Mouse (Mus musculus) ES-E14 (cell line): ENCODE measurements around the gene Vmn1r206. TPM values are rescaled to one million over a fixed set of nuclear protein-coding genes. Genes with fewer than 3 reads are reported as not detected.
A peak's percentile ranks its signal among the peaks of the same experiment; 100 is the strongest.
"Not testable (repeated sequence)": the region's sequence is repeated elsewhere in the genome, so short reads cannot be mapped to it uniquely, and the experiment has no call there.

Experiments used
- DNase-seq: peaks from one replicate; pipeline ENCODE4 v3.0.0-alpha.2; 2013; ENCODE audit warnings: low read depth, low spot score
- H3K27ac ChIP-seq: 2 replicates; pipeline ENCODE4 v1.5.1; 2012; ENCODE audit warnings: low read depth, mild to moderate bottlenecking, low read length, moderate library complexity, mixed read lengths; ENCODE audit not compliant: poor library complexity, insufficient read depth, severe bottlenecking
- H3K36me3 ChIP-seq: 2 replicates; pipeline ENCODE4 v1.6.1; 2012; ENCODE audit warnings: mild to moderate bottlenecking, low read length, moderate library complexity, mixed read lengths; ENCODE audit not compliant: control insufficient read depth, poor library complexity, insufficient read depth, severe bottlenecking
- H3K4me1 ChIP-seq, 2 experiments: fragments of 150-350 bp in 1 of 2; sonication (generic) in 1 of 2; 2 replicates each; pipeline ENCODE4 v1.6.1; 2012; ENCODE audit warnings: low read length in 2 of 2, mild to moderate bottlenecking in 1 of 2, mixed read lengths in 1 of 2; ENCODE audit not compliant: control insufficient read depth in 2 of 2, insufficient read depth in 2 of 2, poor library complexity in 1 of 2
- H3K4me3 ChIP-seq, 2 experiments: fragments of 150-350 bp in 1 of 2; sonication (generic) in 1 of 2; 2 replicates each; pipeline ENCODE4 v1.5.1; 2012; ENCODE audit warnings: low read length in 2 of 2, low read depth in 1 of 2, mild to moderate bottlenecking in 1 of 2, mixed read lengths in 1 of 2; ENCODE audit not compliant: insufficient read depth in 1 of 2, poor library complexity in 1 of 2, severe bottlenecking in 1 of 2
- H3K9ac ChIP-seq: 2 replicates; pipeline ENCODE4 v1.6.1; 2012; ENCODE audit warnings: low read depth, mild to moderate bottlenecking, low read length, mixed read lengths; ENCODE audit not compliant: poor library complexity, insufficient read depth, severe bottlenecking
- H3K9me3 ChIP-seq: fragments of 150-350 bp; sonication (generic); 2 replicates; pipeline ENCODE4 v1.6.1; 2012; ENCODE audit warnings: low read depth, mild to moderate bottlenecking, low read length; ENCODE audit not compliant: control insufficient read depth, insufficient read depth
- CHD2 ChIP-seq: IDR thresholded peaks from 2 replicates; pipeline ENCODE4 v1.6.1; 2014; ENCODE audit warnings: mild to moderate bottlenecking, low read depth, low read length, inconsistent platforms
- HCFC1 ChIP-seq: IDR thresholded peaks from 2 replicates; pipeline ENCODE4 v1.6.1; 2012; ENCODE audit warnings: low read length, inconsistent platforms, borderline replicate concordance; ENCODE audit not compliant: insufficient read depth
- MAFK ChIP-seq: IDR thresholded peaks from 2 replicates; pipeline ENCODE4 v1.6.1; 2014; ENCODE audit warnings: mild to moderate bottlenecking, low read depth, low read length, inconsistent platforms; ENCODE audit not compliant: insufficient read depth
- ZC3H11A ChIP-seq: IDR thresholded peaks from 2 replicates; pipeline ENCODE4 v1.6.1; 2012; ENCODE audit warnings: low read depth, mild to moderate bottlenecking, inconsistent platforms, low read length, borderline replicate concordance
- ZNF384 ChIP-seq: IDR thresholded peaks from 2 replicates; pipeline ENCODE4 v1.6.1; 2012; ENCODE audit warnings: low read depth, low read length, inconsistent platforms
- in situ Hi-C, 2 experiments: fragments of 600-800 bp; cut with MboI; formaldehyde crosslinking; loops; one replicate each; pipeline ENCODE4 v1.15.1; 2025; ENCODE audit warnings: low sequenced_read_pairs in 2 of 2, inconsistent platforms in 1 of 2; ENCODE audit not compliant: unreplicated experiment in 2 of 2
- total RNA-seq: library from RNA; depleted of rRNA; stranded (reverse); fragments of 300-350 nt; gene quantifications from 2 replicates; pipeline ENCODE4 v1.2.3, GENCODE M21; 2012; rRNA removed

The Vmn1r206 gene
- not detected in 2 replicates for total RNA-seq

DNA sequence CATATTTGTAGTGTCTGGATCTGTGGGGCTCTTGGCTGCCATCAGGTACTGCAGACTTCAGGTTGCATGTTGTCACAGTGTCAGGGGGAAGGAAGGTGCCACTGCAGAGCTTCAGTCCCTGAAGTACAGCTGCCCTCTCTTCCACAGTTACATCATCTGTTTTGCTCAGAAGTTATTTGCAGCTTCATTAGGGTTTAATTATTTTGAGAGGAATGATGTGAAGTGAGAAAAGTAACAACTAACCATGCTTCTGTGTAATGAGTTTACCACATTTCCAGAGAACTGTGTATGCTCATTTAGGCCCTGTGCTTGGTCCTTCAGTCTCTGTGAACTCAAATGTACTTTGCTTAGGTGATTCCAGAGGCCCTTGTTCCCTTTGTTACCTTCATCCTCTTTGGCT lies at the start of gene Vmn1r206:
TSS of gene Vmn1r206 (minus strand) at position 101 of the 400 bp plus-strand sequence.
- H3K4me1 ChIP-seq, in situ Hi-C loops, H3K9ac ChIP-seq: not testable (repeated sequence)

DNA sequence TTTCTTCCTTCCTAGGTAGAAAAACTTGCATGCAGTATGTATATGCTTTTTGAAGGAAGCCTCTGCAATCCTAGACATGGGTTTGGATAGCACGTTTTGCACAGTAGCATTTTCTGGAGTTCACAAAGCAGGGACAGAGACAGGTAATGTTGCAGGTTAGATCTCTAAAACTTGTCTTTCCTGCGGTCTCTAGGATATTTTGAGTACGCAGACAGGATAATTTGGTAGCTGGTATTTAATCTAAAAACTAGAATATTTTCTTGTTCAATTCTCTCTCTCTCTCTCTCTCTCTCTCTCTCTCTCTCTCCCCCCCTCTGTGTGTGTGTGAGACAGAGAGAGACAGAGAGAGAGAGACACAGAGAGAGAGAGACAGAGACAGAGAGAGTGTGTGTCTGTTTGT lies 31.2 kb downstream of the Vmn1r206 start, which contains the start of gene Vmn1r205:
TSS of gene Vmn1r205 (minus strand) at position 101 of the 400 bp plus-strand sequence.
- in situ Hi-C loops = no loop called here
- TF ChIP-seq HCFC1 = no peak
- no peak for TF ChIP-seq ZNF384
- TF ChIP-seq CHD2 = no peak
- no peak for TF ChIP-seq ZC3H11A
- TF ChIP-seq MAFK = no peak
- Histone ChIP-seq H3K9me3 (no peaks in the 10 kb centered on the region), H3K4me1 (no peaks in the 10 kb centered on the region), H3K36me3 (no peaks in the 10 kb centered on the region), H3K4me3 (no peak within 1 kb of the TSS), H3K27ac (no peak within 1 kb of the TSS), H3K9ac (no peak within 1 kb of the TSS)
- DNase-seq = no peak

More for the DNA sequence above, at the start of gene Vmn1r206:
- H3K9me3 ChIP-seq, DNase-seq, H3K27ac ChIP-seq, H3K4me3 ChIP-seq, H3K36me3 ChIP-seq: not testable (repeated sequence)

DNA sequence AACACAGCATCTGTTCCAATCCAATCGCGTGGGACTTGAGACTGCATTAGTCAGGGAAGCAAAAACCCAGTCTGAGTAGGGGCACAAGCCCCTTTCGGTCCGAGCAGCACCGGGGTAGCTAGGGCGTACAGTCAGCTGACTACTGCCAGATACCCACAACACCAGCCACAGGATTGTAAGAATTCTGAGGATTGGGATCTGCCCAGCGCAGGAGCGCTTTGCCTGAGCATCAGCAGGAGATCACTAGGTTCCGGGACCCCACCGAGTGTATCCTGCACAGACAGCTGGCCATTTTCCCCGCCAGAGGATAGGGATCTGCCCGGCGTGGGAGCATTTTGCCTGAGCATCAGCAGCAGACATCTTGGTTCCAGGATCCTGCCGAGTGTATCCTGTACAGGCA lies 40.7 kb downstream of the Vmn1r206 start:
- in situ Hi-C loops, H3K36me3 ChIP-seq, H3K9me3 ChIP-seq, H3K27ac ChIP-seq, H3K4me1 ChIP-seq: not testable (repeated sequence)
- 0 out of 2 replicates have a peak overlapping the region, but pooled peaks have one; percentile 57 for H3K9ac ChIP-seq
- DNase-seq = peak; percentile 15
- H3K4me3 ChIP-seq = peak overlapping the region; percentile 44 to 66

DNA sequence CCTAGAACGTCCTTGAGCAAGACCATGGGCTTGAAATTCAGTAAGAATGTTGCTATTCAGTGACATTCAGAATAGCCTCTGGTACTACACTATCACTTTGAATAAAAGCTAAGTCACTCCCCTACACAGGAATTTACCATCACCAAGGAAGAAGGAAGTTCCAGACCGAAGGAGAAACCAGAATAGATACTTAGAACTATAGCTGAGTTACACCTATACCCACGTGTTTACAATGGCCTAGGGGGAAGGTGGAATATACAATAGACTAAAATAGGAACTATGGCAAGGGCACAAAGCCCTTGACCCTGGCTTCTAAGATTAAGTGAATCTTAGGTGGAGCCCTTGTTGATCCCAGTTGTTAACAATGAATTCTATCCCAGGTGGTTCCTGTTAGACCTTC lies 49.1 kb downstream of the Vmn1r206 start:
- H3K27ac ChIP-seq, H3K4me1 ChIP-seq, H3K9ac ChIP-seq, H3K36me3 ChIP-seq, DNase-seq, H3K9me3 ChIP-seq, in situ Hi-C loops, H3K4me3 ChIP-seq: not testable (repeated sequence)

Other genes with a start within 250 kb of the Vmn1r206 start
- not detected in 2 replicates for gene Vmn1r199, start 244.4 kb downstream of the Vmn1r206 start, total RNA-seq
- not detected in 2 replicates for gene Vmn1r200, start 233.9 kb downstream of the Vmn1r206 start, total RNA-seq
- gene Vmn1r201, start 152.3 kb downstream of the Vmn1r206 start, total RNA-seq = not detected in 2 replicates
- not detected in 2 replicates for gene Vmn1r202, start 118.9 kb downstream of the Vmn1r206 start, total RNA-seq
- gene Vmn1r203, start 106.1 kb downstream of the Vmn1r206 start, total RNA-seq = not detected in 2 replicates
- not detected in 2 replicates for gene Vmn1r204, start 71.1 kb downstream of the Vmn1r206 start, total RNA-seq
- gene Vmn1r205, start 31.3 kb downstream of the Vmn1r206 start, total RNA-seq = not detected in 2 replicates
- not detected in 2 replicates for gene Vmn1r207-ps, start 105.4 kb upstream of the Vmn1r206 start, total RNA-seq
- 0.11 and 0.22 TPM in 2 replicates for gene Vmn1r208, start 153.1 kb upstream of the Vmn1r206 start, total RNA-seq
- gene Vmn1r209, start 185.4 kb upstream of the Vmn1r206 start, total RNA-seq = not detected in 2 replicates
- 0.09 and 0.11 TPM in 2 replicates for gene Vmn1r210, start 207.1 kb upstream of the Vmn1r206 start, total RNA-seq
- gene Vmn1r211, start 233.3 kb upstream of the Vmn1r206 start, total RNA-seq = not detected in 2 replicates